Mouse (Mus musculus) 3T3-L1 (cell line): Measurements from ENCODE around the gene Ifrd2.

ENCODE experiments used
- DNase-seq: peaks from one replicate; pipeline ENCODE4 v3.0.0-alpha.2; 2015; ENCODE audit warnings: low read depth, low spot score

Gene Ifrd2

GRCm38 (mm10) chr9:107586974-107587832, at the start of gene Ifrd2:
Ifrd2 (plus strand) TSS chr9:107587642.
- DNase-seq: peak; percentile 98

GRCm38 (mm10) chr9:107538231-107538630, 49.2 kb upstream of the Ifrd2 start:
- DNase-seq: no peak

GRCm38 (mm10) chr9:107538711-107539110, 48.7 kb upstream of the Ifrd2 start:
- DNase-seq: no peak

GRCm38 (mm10) chr9:107539940-107540339, 47.5 kb upstream of the Ifrd2 start:
- no peak for DNase-seq

DNA sequence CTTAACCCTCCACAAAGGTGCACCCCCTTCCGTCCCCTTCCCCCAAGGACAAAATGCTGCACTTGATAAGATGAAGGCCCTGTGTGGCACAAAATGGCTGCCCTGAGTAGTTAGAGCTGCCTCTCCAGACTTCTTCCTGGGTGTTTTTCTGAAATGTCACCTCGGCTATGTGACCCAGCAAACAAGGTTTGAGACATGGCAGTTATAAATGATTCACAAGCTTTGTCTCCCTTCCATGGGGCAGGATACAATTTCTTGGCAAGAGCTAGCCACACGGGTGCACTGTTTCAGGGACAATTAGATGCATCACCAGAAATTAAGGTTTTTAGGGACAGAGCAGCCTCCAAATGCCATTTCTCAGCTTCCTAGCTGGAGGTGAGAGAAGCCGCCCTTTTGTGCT, 47.0 kb upstream of the Ifrd2 start:
- no peak for DNase-seq

DNA sequence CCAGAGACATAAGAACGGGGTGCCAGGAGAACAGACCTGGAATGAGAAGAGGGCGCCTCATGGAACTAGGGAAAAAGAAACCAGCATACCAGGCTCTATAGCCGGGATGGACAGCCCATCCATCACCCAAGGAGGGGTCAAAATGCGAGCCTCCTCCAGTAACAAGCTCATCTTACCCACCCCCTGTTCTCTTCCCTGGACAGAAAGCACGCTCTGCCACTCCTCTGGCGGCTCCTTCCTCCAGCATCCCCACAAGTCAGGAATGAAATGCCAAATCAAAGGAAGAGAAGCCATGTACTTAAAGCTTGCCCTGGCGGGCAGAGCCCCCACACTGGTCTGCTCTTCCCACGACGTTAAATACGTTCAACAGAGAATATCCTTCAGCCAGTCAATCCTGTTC, 46.4 kb upstream of the Ifrd2 start:
- no peak for DNase-seq

GRCm38 (mm10) chr9:107541474-107542351, 45.7 kb upstream of the Ifrd2 start, which contains the start of the genes Cyb561d2 and Nprl2:
Cyb561d2 (minus strand) TSS chr9:107542193.
Nprl2 (plus strand) TSS chr9:107542226.
- peak; percentile 94 for DNase-seq

DNA sequence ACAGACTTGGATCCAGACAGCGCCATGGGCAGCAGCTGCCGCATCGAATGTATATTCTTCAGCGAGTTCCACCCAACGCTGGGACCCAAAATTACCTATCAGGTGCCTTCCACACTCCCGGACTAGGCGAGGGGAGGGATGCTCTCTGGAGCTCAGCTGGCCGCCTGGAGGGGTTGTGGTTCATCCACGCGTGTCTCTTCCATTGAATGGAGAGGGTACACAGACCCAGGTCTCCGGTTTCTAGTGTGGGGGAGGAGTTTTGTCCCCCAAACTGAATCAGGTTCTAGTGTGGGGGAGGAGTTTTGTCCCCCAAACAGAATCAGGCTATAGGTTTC, 45.1 kb upstream of the Ifrd2 start:
- DNase-seq: no peak

GRCm38 (mm10) chr9:107542721-107543120, 44.7 kb upstream of the Ifrd2 start:
- DNase-seq: no peak

GRCm38 (mm10) chr9:107543299-107543698, 44.1 kb upstream of the Ifrd2 start:
- DNase-seq: no peak

- no peak for DNase-seq
Observed at GRCm38 (mm10) chr9:107544196-107544700, 43.2 kb upstream of the Ifrd2 start.

GRCm38 (mm10) chr9:107544729-107545128, 42.7 kb upstream of the Ifrd2 start:
- DNase-seq: no peak

DNA sequence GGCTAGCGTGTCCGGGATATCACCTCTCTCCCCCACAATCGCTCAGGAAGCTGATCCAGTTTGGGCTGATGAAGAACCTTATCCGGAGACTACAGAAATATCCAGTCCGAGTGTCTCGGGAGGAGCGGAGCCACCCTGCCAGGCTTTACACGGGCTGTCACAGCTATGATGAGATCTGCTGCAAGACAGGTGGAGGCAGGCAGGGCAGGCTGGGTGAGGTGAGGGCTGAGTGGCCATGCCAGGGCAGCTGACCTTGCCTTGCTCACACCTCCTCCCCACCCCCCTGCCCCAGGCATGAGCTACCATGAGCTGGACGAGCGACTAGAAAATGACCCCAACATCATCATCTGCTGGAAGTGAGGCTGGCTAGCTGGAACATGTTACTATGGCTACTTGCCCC, 42.2 kb upstream of the Ifrd2 start:
- DNase-seq: no peak

DNA sequence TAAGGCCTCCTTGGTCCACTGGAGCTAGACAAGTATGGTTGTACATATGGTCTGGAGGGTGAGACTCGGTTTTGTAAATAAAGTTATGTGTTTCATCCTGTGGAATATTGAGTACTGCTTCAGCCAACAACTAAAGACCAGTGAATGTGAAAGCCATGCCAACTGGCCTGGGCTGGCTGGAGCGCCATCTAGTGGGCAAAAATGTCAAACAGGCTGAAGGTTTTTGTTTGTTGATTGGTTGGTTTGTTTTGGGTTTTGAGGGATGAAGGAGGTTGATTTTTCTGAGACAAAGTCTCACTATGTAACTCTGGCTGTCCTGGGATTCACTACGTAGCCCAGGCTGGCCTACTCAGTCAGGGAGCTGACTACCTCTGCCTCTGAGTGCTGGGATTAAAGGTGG, 41.8 kb upstream of the Ifrd2 start:
- peak; percentile 86 for DNase-seq

- DNase-seq: peak; percentile 93
Observed at GRCm38 (mm10) chr9:107547026-107547425, 40.4 kb upstream of the Ifrd2 start, which contains the start of gene Zmynd10. Zmynd10 (plus strand) TSS chr9:107547298.

- no peak for DNase-seq
Observed at GRCm38 (mm10) chr9:107547957-107548356, 39.5 kb upstream of the Ifrd2 start.

DNA sequence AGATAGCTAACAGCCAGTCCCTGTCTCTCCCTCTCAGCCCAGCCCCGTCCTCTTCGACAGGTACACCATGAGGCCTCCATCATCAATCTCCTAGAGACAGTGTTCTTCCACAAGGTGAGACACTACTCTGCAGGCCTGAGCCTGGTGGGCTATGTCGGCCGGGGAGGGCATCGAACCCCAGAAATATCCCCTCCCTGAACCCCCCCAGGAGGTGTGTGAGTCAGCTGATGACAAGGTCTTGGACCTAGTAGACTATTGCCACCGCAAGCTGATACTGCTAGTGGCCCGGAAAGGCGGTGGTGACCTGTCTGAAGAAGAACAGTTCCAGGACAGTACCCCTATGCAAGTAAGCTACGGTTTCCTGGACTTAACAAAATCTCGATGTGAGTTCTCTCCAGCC, 38.6 kb upstream of the Ifrd2 start:
- DNase-seq: no peak

GRCm38 (mm10) chr9:107549297-107550074, 38.0 kb upstream of the Ifrd2 start:
- no peak for DNase-seq

DNA sequence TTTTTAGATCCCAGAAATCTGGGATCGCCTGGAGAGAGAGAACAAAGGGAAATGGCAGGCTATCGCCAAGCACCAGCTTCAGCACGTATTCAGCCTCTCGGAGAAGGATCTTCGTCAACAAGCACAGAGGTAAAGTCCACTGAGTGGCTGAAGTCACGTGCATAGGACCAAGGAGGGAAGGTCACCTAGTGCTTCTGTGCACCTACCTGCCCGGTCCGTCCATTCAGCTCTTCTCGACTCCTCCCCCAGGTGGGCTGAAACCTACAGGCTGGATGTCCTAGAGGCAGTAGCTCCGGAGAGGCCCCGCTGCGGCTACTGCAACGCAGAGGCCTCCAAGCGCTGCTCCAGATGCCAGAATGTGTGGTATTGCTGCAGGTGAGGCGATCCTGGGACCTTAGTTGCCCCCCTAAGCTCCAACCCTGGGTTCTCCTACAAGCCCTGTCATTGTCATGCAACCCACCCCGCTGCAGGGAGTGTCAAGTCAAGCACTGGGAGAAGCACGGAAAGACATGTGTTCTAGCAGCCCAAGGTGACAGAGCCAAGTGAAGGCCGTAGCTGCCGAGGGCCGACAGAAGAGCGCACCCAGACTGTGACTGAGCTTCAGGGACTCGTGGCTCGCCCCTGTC, 36.8 kb upstream of the Ifrd2 start:
- DNase-seq: no peak

DNA sequence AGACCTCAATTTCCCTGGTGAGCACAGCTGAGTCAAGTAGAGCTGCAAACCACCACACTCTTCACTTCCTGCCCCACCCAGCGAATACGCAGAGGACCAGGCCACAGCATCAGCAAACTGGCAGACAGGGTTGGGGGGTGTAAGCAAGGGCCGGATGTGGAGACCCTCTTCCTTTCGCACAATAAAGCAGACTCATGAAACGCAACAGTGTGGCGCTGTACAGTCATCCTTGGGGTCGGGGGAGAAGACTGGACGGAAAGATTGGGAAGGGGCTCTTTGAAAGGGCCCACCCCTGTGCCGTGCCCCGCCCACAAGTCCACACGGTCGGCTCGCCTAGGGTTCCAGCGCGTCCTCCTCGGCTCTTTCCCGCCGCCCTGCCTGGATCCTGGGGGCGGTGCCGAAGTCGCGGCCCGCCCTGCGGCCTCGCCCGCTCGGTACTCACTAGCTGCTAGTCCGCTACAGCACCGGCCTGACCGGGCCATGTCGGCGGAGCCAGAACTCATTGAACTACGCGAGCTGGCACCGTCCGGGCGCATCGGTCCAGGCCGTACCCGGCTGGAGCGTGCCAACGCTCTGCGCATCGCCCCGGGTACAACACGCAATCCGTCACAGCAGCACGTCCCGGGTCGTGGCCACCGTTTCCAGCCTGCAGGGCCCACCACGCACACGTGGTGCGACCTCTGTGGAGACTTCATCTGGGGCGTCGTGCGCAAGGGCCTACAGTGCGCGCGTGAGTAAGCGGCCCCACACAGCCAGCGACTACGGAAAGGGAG, 36.1 kb upstream of the Ifrd2 start, which contains the start of gene Rassf1:
TSS of gene Rassf1 (plus strand) at position 439 of the 773 bp plus-strand sequence.
- peak; percentile 73 for DNase-seq
